Mouse (Mus musculus) kidney, postnatal 25 days (tissue): ENCODE results near the gene Ptprk.

Source experiments
- DNase-seq, 2 experiments: peaks; one replicate each; pipeline ENCODE4 v3.0.0; 2021; ENCODE audit warnings: mixed read lengths in 2 of 2

The Ptprk gene

GRCm38 (mm10) chr10:28436084-28436483, 361.5 kb downstream of the Ptprk start:
- no peak for DNase-seq

GRCm38 (mm10) chr10:28449853-28450252, 375.2 kb downstream of the Ptprk start:
- no peak for DNase-seq

GRCm38 (mm10) chr10:28450642-28451041, 376.0 kb downstream of the Ptprk start:
- no peak for DNase-seq

GRCm38 (mm10) chr10:28458027-28458426, 383.4 kb downstream of the Ptprk start:
- no peak for DNase-seq

- no peak for DNase-seq
Measured at GRCm38 (mm10) chr10:28459963-28460362, 385.3 kb downstream of the Ptprk start.

GRCm38 (mm10) chr10:28463706-28464105, 389.1 kb downstream of the Ptprk start:
- no peak for DNase-seq

- no peak for DNase-seq
Measured at GRCm38 (mm10) chr10:28464766-28465548, 390.3 kb downstream of the Ptprk start.

GRCm38 (mm10) chr10:28485574-28485973, 411.0 kb downstream of the Ptprk start:
- peak; percentile 53 for DNase-seq

- DNase-seq, result no peak
Measured at GRCm38 (mm10) chr10:28491006-28491405, 416.4 kb downstream of the Ptprk start.

- DNase-seq, result no peak
Measured at GRCm38 (mm10) chr10:28492206-28492605, 417.6 kb downstream of the Ptprk start.

GRCm38 (mm10) chr10:28492870-28493269, 418.2 kb downstream of the Ptprk start:
- no peak for DNase-seq

GRCm38 (mm10) chr10:28493271-28493861, 418.7 kb downstream of the Ptprk start:
- DNase-seq, result no peak

- DNase-seq, result no peak
Measured at GRCm38 (mm10) chr10:28497791-28498190, 423.2 kb downstream of the Ptprk start.

GRCm38 (mm10) chr10:28498504-28498903, 423.9 kb downstream of the Ptprk start:
- no peak for DNase-seq

- no peak for DNase-seq
Measured at GRCm38 (mm10) chr10:28513601-28514000, 439.0 kb downstream of the Ptprk start.

- no peak for DNase-seq
Measured at GRCm38 (mm10) chr10:28516147-28516546, 441.5 kb downstream of the Ptprk start.

- DNase-seq, result no peak
Measured at GRCm38 (mm10) chr10:28518297-28518696, 443.7 kb downstream of the Ptprk start.

- DNase-seq, result no peak
Measured at GRCm38 (mm10) chr10:28519861-28520260, 445.2 kb downstream of the Ptprk start.

GRCm38 (mm10) chr10:28523992-28524735, 449.5 kb downstream of the Ptprk start:
- peak; percentile 7 to 33 for DNase-seq

- DNase-seq, result no peak
Measured at GRCm38 (mm10) chr10:28540595-28540994, 466.0 kb downstream of the Ptprk start.

GRCm38 (mm10) chr10:28542754-28543153, 468.1 kb downstream of the Ptprk start:
- no peak for DNase-seq

GRCm38 (mm10) chr10:28550549-28550948, 475.9 kb downstream of the Ptprk start:
- no peak for DNase-seq

GRCm38 (mm10) chr10:28552068-28552467, 477.4 kb downstream of the Ptprk start:
- no peak for DNase-seq
